Mouse (Mus musculus): Measurements from ENCODE around the gene Megf9.

The Megf9 gene

GRCm38 (mm10) chr4:70534891-70535269 is at the start of gene Megf9:
Gene Megf9 (minus strand): TSS chr4:70534995.
- TF ChIP-seq GATA4 (IDR thresholded peaks at IDR 0.05; ENCODE audit: insufficient replicate concordance, low read length) = no peak

- no peak for TF ChIP-seq GATA4 (IDR thresholded peaks at IDR 0.05; ENCODE audit: insufficient replicate concordance, low read length)
Observed at GRCm38 (mm10) chr4:70579654-70580053, 44.9 kb upstream of the Megf9 start.

GRCm38 (mm10) chr4:70578301-70578700 is 43.5 kb upstream of the Megf9 start:
- TF ChIP-seq GATA4 (IDR thresholded peaks at IDR 0.05; ENCODE audit: insufficient replicate concordance, low read length) = no peak

GRCm38 (mm10) chr4:70576096-70576495 is 41.3 kb upstream of the Megf9 start:
- TF ChIP-seq GATA4 (IDR thresholded peaks at IDR 0.05; ENCODE audit: insufficient replicate concordance, low read length) = no peak

GRCm38 (mm10) chr4:70573926-70574325 is 39.1 kb upstream of the Megf9 start:
- no peak for TF ChIP-seq GATA4 (IDR thresholded peaks at IDR 0.05; ENCODE audit: insufficient replicate concordance, low read length)

- no peak for TF ChIP-seq GATA4 (IDR thresholded peaks at IDR 0.05; ENCODE audit: insufficient replicate concordance, low read length)
Observed at GRCm38 (mm10) chr4:70553888-70554287, 19.1 kb upstream of the Megf9 start.

GRCm38 (mm10) chr4:70553230-70553797 is 18.5 kb upstream of the Megf9 start:
- TF ChIP-seq GATA4 (IDR thresholded peaks at IDR 0.05; ENCODE audit: insufficient replicate concordance, low read length) = no peak

GRCm38 (mm10) chr4:70552120-70552519 is 17.3 kb upstream of the Megf9 start:
- TF ChIP-seq GATA4 (IDR thresholded peaks at IDR 0.05; ENCODE audit: insufficient replicate concordance, low read length) = no peak

GRCm38 (mm10) chr4:70547411-70548148 is 12.8 kb upstream of the Megf9 start:
- TF ChIP-seq GATA4 (IDR thresholded peaks at IDR 0.05; ENCODE audit: insufficient replicate concordance, low read length) = peak; percentile 76; the same call in 1 of the 2 replicates

- no peak for TF ChIP-seq GATA4 (IDR thresholded peaks at IDR 0.05; ENCODE audit: insufficient replicate concordance, low read length)
Observed at GRCm38 (mm10) chr4:70545869-70546542, 11.2 kb upstream of the Megf9 start.

GRCm38 (mm10) chr4:70544390-70544789 is 9.6 kb upstream of the Megf9 start:
- TF ChIP-seq GATA4 (IDR thresholded peaks at IDR 0.05; ENCODE audit: insufficient replicate concordance, low read length) = no peak

GRCm38 (mm10) chr4:70542387-70542786 is 7.6 kb upstream of the Megf9 start:
- no peak for TF ChIP-seq GATA4 (IDR thresholded peaks at IDR 0.05; ENCODE audit: insufficient replicate concordance, low read length)

GRCm38 (mm10) chr4:70540743-70541142 is 5.9 kb upstream of the Megf9 start:
- no peak for TF ChIP-seq GATA4 (IDR thresholded peaks at IDR 0.05; ENCODE audit: insufficient replicate concordance, low read length)

- no peak for TF ChIP-seq GATA4 (IDR thresholded peaks at IDR 0.05; ENCODE audit: insufficient replicate concordance, low read length)
Observed at GRCm38 (mm10) chr4:70536661-70537580, 2.1 kb upstream of the Megf9 start.

GRCm38 (mm10) chr4:70535711-70536311 is 1.0 kb upstream of the Megf9 start:
- peak; percentile 74; the same call in 1 of the 2 replicates for TF ChIP-seq GATA4 (IDR thresholded peaks at IDR 0.05; ENCODE audit: insufficient replicate concordance, low read length)

All from liver, adult (tissue).